Mouse (Mus musculus) small intestine, adult 2 months (tissue): ENCODE measurements at regions not wholly inside any gene's neighbourhood (a gene's known extent, or its start where the extent isn't known, plus 50 kb on each side); places are given as distances from the start of the nearest gene placed in this dataset.

ENCODE experiments used
- CTCF ChIP-seq: fragments of 200-500 bp; IDR thresholded peaks from 2 replicates; pipeline ENCODE4 v1.5.1; 2012; ENCODE audit warnings: low read depth, mild to moderate bottlenecking, control low read depth, inconsistent platforms, low read length, moderate library complexity, mixed read lengths; ENCODE audit not compliant: insufficient replicate concordance, insufficient read length; ENCODE audit errors: extremely low read depth
- POLR2A ChIP-seq: fragments of 200-500 bp; IDR thresholded peaks from 2 replicates; pipeline ENCODE4 v1.6.1; 2012; ENCODE audit warnings: low read depth, mild to moderate bottlenecking, control low read depth, inconsistent platforms, low read length, moderate library complexity

GRCm38 (mm10) chr19:14226521-14226920 lies 313.2 kb downstream of the Olfr1505 start:
- TF ChIP-seq CTCF, result no peak
- TF ChIP-seq POLR2A, result no peak
